Mouse (Mus musculus): ENCODE results near the gene Bpifb2.
"Not testable (repeated sequence)": the region's sequence is repeated elsewhere in the genome, so short reads cannot be mapped to it uniquely, and the experiment has no call there.

The Bpifb2 gene

GRCm38 (mm10) chr2:153874745-153875144 lies at the start of gene Bpifb2:
TSS of gene Bpifb2 (plus strand) at chr2:153875045.
- DNase-seq: no peak

GRCm38 (mm10) chr2:153825900-153826299 lies 48.9 kb upstream of the Bpifb2 start:
- DNase-seq: not testable (repeated sequence)

- DNase-seq: no peak
Observed at GRCm38 (mm10) chr2:153827171-153827830, 47.5 kb upstream of the Bpifb2 start.

GRCm38 (mm10) chr2:153828704-153829103 lies 46.1 kb upstream of the Bpifb2 start:
- no peak for DNase-seq

GRCm38 (mm10) chr2:153833291-153833690 lies 41.6 kb upstream of the Bpifb2 start:
- DNase-seq: no peak

GRCm38 (mm10) chr2:153842854-153843253 lies 32.0 kb upstream of the Bpifb2 start:
- no peak for DNase-seq

- no peak for DNase-seq
Observed at GRCm38 (mm10) chr2:153848389-153848788, 26.5 kb upstream of the Bpifb2 start.

GRCm38 (mm10) chr2:153850351-153851029 lies 24.4 kb upstream of the Bpifb2 start:
- peak; percentile 5 to 17 for DNase-seq

GRCm38 (mm10) chr2:153851030-153851360 lies 23.9 kb upstream of the Bpifb2 start:
- DNase-seq: peak; percentile 79 to 82

- no peak for DNase-seq
Observed at GRCm38 (mm10) chr2:153853544-153853943, 21.3 kb upstream of the Bpifb2 start.

- no peak for DNase-seq
Observed at GRCm38 (mm10) chr2:153859581-153859980, 15.3 kb upstream of the Bpifb2 start.

GRCm38 (mm10) chr2:153860315-153860714 lies 14.5 kb upstream of the Bpifb2 start:
- DNase-seq: no peak

GRCm38 (mm10) chr2:153860715-153861114 lies 14.1 kb upstream of the Bpifb2 start:
- no peak for DNase-seq

GRCm38 (mm10) chr2:153861960-153862359 lies 12.9 kb upstream of the Bpifb2 start:
- DNase-seq: no peak

GRCm38 (mm10) chr2:153870984-153871383 lies 3.9 kb upstream of the Bpifb2 start, which contains the start of gene Sun5:
TSS of gene Sun5 (minus strand) at chr2:153871084.
- no peak for DNase-seq

- DNase-seq: no peak
Observed at GRCm38 (mm10) chr2:153899111-153899510, 24.3 kb downstream of the Bpifb2 start.

GRCm38 (mm10) chr2:153900088-153900487 lies 25.2 kb downstream of the Bpifb2 start, which contains the start of gene Bpifb6:
TSS of gene Bpifb6 (plus strand) at chr2:153900388.
- no peak for DNase-seq

- DNase-seq: no peak
Observed at GRCm38 (mm10) chr2:153902726-153903125, 27.9 kb downstream of the Bpifb2 start.

- DNase-seq: no peak
Observed at GRCm38 (mm10) chr2:153906626-153907025, 31.8 kb downstream of the Bpifb2 start.

GRCm38 (mm10) chr2:153914151-153914550 lies 39.3 kb downstream of the Bpifb2 start:
- no peak for DNase-seq

- DNase-seq: no peak
Observed at GRCm38 (mm10) chr2:153917930-153918329, 43.1 kb downstream of the Bpifb2 start, which contains the start of gene Bpifb3. TSS of gene Bpifb3 (plus strand) at chr2:153918230.

GRCm38 (mm10) chr2:153921246-153921645 lies 46.4 kb downstream of the Bpifb2 start:
- DNase-seq: no peak

GRCm38 (mm10) chr2:153929871-153930413 lies 55.1 kb downstream of the Bpifb2 start:
- DNase-seq: peak; percentile 76 to 78

GRCm38 (mm10) chr2:153931125-153931524 lies 56.3 kb downstream of the Bpifb2 start:
- DNase-seq: no peak

Data from kidney, postnatal 4 days (tissue).